Mouse (Mus musculus): ENCODE results near the gene Hectd4. TPM values are rescaled to one million over a fixed set of nuclear protein-coding genes. Genes with fewer than 3 reads are reported as not detected.
A peak's percentile ranks its signal among the peaks of the same experiment; 100 is the strongest.

The Hectd4 gene
- total and polyA plus RNA-seq, 3 experiments: 2.1 to 7.8 (median 6.0) TPM

DNA sequence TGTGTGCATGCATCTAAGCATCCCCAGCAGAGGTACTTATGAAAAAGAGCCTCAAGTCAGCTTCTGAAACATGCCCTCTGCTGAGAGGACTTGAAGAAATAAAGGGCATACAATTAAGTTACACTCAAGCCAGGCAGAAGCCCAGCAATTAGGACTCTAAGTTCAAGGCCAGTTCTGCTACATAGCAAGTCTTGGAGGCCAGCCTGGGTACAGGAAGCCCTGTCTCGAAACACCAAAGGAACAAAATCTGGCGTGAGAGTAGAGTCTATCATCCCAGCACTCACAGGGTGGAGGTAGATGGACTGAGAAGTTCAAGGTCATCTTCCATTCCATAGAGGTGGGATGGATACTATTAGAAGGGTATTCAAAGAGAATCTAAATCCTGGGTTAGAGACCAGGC, 35.6 kb upstream of the Hectd4 start:
- H3K9me3 ChIP-seq (replicated peaks; ENCODE audit: low read length): no peaks in the 10 kb centered on the region
- no peak for DNase-seq (ENCODE audit: extremely low read depth)
- peaks cover 92% of the 10 kb centered on the region for H3K79me2 ChIP-seq (replicated peaks; ENCODE audit: control insufficient read depth, extremely low read depth, insufficient read depth, poor library complexity, severe bottlenecking)
- H3K4me1 ChIP-seq (ENCODE audit: control insufficient read depth in 1 of 2, insufficient read depth in 2 of 2): peaks cover 58 to 97% of the 10 kb centered on the region in 2 experiments
- H3K36me3 ChIP-seq (replicated peaks in 1 of 2; ENCODE audit: control insufficient read depth in 1 of 2, insufficient read depth in 1 of 2, low read length in 1 of 2): peaks cover 0 to 17% of the 10 kb centered on the region in 2 experiments
- in situ Hi-C loops (cut with MboI; ENCODE audit: low pct_ligation_motif_present, low pct_unique_long_range_greater_than_20kb, low sequenced_read_pairs) (no loop called here), dilution Hi-C loops (cut with MboI; ENCODE audit: extremely low pct_ligation_motif_present, extremely low pct_unique_long_range_greater_than_20kb, low sequenced_read_pairs) (no loop called here)
- TF ChIP-seq ZMIZ1 (IDR thresholded peaks at IDR 0.05; ENCODE audit: low read depth, low read length) (no peak), KAT2A (IDR thresholded peaks at IDR 0.05; ENCODE audit: insufficient replicate concordance, low read length) (no peak), TCF12 (IDR thresholded peaks at IDR 0.05; ENCODE audit: low read depth, low read length) (no peak), SIN3A (IDR thresholded peaks at IDR 0.05; ENCODE audit: low read length) (no peak), JUND (conservative IDR thresholded peaks at IDR 0.05; ENCODE audit: low read depth, low read length) (no peak), GABPA (IDR thresholded peaks at IDR 0.05; ENCODE audit: insufficient replicate concordance, low read depth, low read length) (no peak), CTCF (conservative IDR thresholded peaks at IDR 0.05 in 1 of 2, IDR thresholded peaks at IDR 0.05 in 1 of 2; ENCODE audit: low read depth in 2 of 2, low read length in 2 of 2) (no peak), TBP (conservative IDR thresholded peaks at IDR 0.05; ENCODE audit: low read depth, low read length) (no peak), POLR2A (IDR thresholded peaks at IDR 0.05; ENCODE audit: low read depth, low read length) (no peak), E2F4 (IDR thresholded peaks at IDR 0.05; ENCODE audit: insufficient replicate concordance, low read depth, low read length) (no peak), HCFC1 (IDR thresholded peaks at IDR 0.05; ENCODE audit: low read depth, low read length) (no peak), ZKSCAN1 (IDR thresholded peaks at IDR 0.05; ENCODE audit: borderline replicate concordance, low read depth, low read length) (no peak), CHD1 (IDR thresholded peaks at IDR 0.05; ENCODE audit: low read depth, low read length) (no peak), ETS1 (conservative IDR thresholded peaks at IDR 0.05; ENCODE audit: low read depth, low read length) (no peak), MAZ (IDR thresholded peaks at IDR 0.05; ENCODE audit: low read depth, low read length) (no peak), ELF1 (IDR thresholded peaks at IDR 0.05; ENCODE audit: low read depth, low read length) (no peak), POLR2AphosphoS2 (IDR thresholded peaks at IDR 0.05; ENCODE audit: low read depth, low read length) (no peak), ZNF384 (IDR thresholded peaks at IDR 0.05; ENCODE audit: low read depth, low read length) (no peak), USF1 (IDR thresholded peaks at IDR 0.05; ENCODE audit: low read depth, low read length) (no peak)
- no peaks in the 10 kb centered on the region for H3K27me3 ChIP-seq (replicated peaks)
- peak overlapping the region; percentile 75; the same call in 1 of the 2 replicates for H3K27ac ChIP-seq (ENCODE audit: insufficient read depth, low read depth)
- H3K4me3 ChIP-seq (replicated peaks in 1 of 3; ENCODE audit: low read depth in 2 of 3, low read length in 2 of 3, poor library complexity in 1 of 3): no peak overlapping the region
- H3K4me2 ChIP-seq (ENCODE audit: insufficient read depth, low read depth, poor library complexity, severe bottlenecking): no peak overlapping the region
- H3K9ac ChIP-seq (ENCODE audit: insufficient read depth, low read depth): no peak overlapping the region

DNA sequence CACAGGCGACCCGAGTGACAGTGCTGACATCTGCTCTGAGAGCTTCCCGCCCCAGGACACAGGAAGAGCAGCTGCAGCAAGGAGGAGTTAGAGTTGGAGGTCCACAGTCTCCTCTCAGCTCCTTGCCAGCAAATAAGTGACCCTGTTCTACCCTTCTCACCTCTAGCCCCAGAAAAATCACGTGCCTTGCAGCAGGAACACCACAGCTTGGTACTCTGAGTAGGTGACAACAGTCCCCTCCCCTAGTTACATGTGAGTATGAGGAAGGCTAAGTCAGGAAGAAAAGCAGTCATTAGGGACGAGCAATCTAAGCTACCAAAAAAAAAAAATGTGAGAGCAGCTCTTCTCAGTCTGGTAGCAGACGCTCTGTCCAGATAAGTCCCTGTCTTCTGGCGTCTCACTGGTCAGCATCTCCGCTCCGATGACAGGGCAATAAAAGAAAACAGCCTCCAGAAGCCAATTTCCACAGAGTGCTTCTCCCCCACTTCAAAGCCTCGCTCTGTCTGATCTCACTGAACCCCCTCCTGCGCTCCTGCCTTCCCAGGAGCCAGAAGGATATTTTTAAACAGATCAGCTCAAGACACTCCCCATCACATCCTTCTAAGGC, 35.0 kb upstream of the Hectd4 start:
- Histone ChIP-seq H3K9ac (ENCODE audit: insufficient read depth, low read depth) (no peak overlapping the region), H3K4me1 (ENCODE audit: control insufficient read depth in 1 of 2, insufficient read depth in 2 of 2) (peaks cover 53 to 92% of the 10 kb centered on the region in 2 experiments), H3K9me3 (replicated peaks; ENCODE audit: low read length) (no peaks in the 10 kb centered on the region), H3K79me2 (replicated peaks; ENCODE audit: control insufficient read depth, extremely low read depth, insufficient read depth, poor library complexity, severe bottlenecking) (peaks cover 93% of the 10 kb centered on the region), H3K36me3 (replicated peaks in 1 of 2; ENCODE audit: control insufficient read depth in 1 of 2, insufficient read depth in 1 of 2, low read length in 1 of 2) (peaks cover 0 to 17% of the 10 kb centered on the region in 2 experiments), H3K4me3 (replicated peaks in 1 of 3; ENCODE audit: low read depth in 2 of 3, low read length in 2 of 3, poor library complexity in 1 of 3) (no peak overlapping the region), H3K4me2 (ENCODE audit: insufficient read depth, low read depth, poor library complexity, severe bottlenecking) (no peak overlapping the region), H3K27me3 (replicated peaks) (no peaks in the 10 kb centered on the region), H3K27ac (ENCODE audit: insufficient read depth, low read depth) (no peak overlapping the region)
- in situ Hi-C loops (cut with MboI; ENCODE audit: low pct_ligation_motif_present, low pct_unique_long_range_greater_than_20kb, low sequenced_read_pairs) (no loop called here), dilution Hi-C loops (cut with MboI; ENCODE audit: extremely low pct_ligation_motif_present, extremely low pct_unique_long_range_greater_than_20kb, low sequenced_read_pairs) (no loop called here)
- DNase-seq (ENCODE audit: extremely low read depth): no peak
- TF ChIP-seq KAT2A (IDR thresholded peaks at IDR 0.05; ENCODE audit: insufficient replicate concordance, low read length) (no peak), ZNF384 (IDR thresholded peaks at IDR 0.05; ENCODE audit: low read depth, low read length) (no peak), GABPA (IDR thresholded peaks at IDR 0.05; ENCODE audit: insufficient replicate concordance, low read depth, low read length) (no peak), E2F4 (IDR thresholded peaks at IDR 0.05; ENCODE audit: insufficient replicate concordance, low read depth, low read length) (no peak), BHLHE40 (IDR thresholded peaks at IDR 0.05; ENCODE audit: low read depth, low read length) (0 out of 2 replicates have a peak, but pooled peaks have one; percentile 46)
